Mouse (Mus musculus) brain, embryonic 14.5 days (tissue): ENCODE measurements around the gene Pi4ka.

Experiments used
- CTCF ChIP-seq: fragments of 200-500 bp; IDR thresholded peaks from 2 replicates; pipeline ENCODE4 v1.5.1; 2012; ENCODE audit warnings: inconsistent platforms, mild to moderate bottlenecking, moderate library complexity, borderline replicate concordance; ENCODE audit not compliant: insufficient read depth, insufficient read length; ENCODE audit errors: extremely low read depth
- POLR2A ChIP-seq: fragments of 200-500 bp; IDR thresholded peaks from 2 replicates; pipeline ENCODE4 v1.6.1; 2012; ENCODE audit warnings: mild to moderate bottlenecking, inconsistent platforms, borderline replicate concordance; ENCODE audit not compliant: poor library complexity, insufficient read depth, insufficient read length, severe bottlenecking; ENCODE audit errors: extremely low read depth

GRCm38 (mm10) chr16:17254005-17254597 lies 152.0 kb downstream of the Pi4ka start:
- no peak for TF ChIP-seq CTCF
- no peak for TF ChIP-seq POLR2A
